Mouse (Mus musculus): Measurements from ENCODE around the gene Pex14. TPM values are rescaled to one million over a fixed set of nuclear protein-coding genes. Genes with fewer than 3 reads are reported as not detected.
"Not testable (repeated sequence)": the region's sequence is repeated elsewhere in the genome, so short reads cannot be mapped to it uniquely, and the experiment has no call there.

Gene Pex14
- polyA plus RNA-seq, 1 experiment from 2014 or later = 51.1 TPM

DNA sequence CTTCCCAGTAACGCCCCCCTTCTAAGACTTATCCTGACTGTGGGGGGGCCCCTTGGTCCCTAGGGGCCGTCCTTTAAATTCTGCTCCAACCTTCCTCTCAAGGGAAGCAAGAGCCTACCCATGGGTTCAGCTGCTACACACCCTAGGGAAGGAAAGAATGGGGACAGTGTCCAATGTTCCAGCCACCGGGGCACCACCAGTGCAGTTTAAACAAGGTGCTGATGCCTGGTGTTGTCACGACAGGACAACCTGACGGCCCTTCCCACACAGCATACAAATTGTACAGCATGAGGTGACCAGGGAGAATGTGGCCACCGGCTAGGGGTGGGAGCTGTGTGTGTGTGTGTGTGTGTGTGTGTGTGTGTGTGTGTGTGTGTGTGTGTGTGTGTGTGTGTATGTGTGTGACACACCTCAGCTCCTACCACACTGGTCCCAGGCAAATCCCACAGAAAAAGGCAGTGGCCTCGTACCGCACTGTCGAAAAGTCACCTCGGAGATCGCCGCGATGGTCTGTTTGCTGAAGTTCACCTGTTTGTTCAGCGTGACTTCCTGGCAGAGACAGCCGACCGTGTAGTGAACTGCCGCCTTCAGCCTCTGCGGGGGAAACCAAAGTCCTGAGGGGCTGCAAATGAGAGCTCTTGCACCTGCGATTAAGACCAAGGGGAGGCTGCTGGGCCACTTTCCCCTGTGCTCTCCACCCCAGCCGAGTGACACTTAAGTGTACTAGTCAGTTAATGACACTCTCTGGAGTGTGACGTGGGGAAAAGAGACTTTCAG lies 32.3 kb upstream of the Pex14 start:
- H3K27me3 ChIP-seq = no peaks in the 10 kb centered on the region
- peaks cover 19% of the 10 kb centered on the region for H3K4me1 ChIP-seq
- no peak overlapping the region for H3K4me3 ChIP-seq
- ATAC-seq (ENCODE audit: borderline replicate concordance, extremely low read depth, low FRiP score, low TSS enrichment) = no peak
- 57% methylated on average over 21 of the region's 21 CpGs for WGBS
- 0 out of 2 replicates have a peak overlapping the region, but pooled peaks have one; percentile 16 for H3K4me2 ChIP-seq
- H3K36me3 ChIP-seq = peaks cover 17% of the 10 kb centered on the region
- no peaks in the 10 kb centered on the region for H3K9me3 ChIP-seq
- no peak overlapping the region for H3K9ac ChIP-seq
- no peak overlapping the region for H3K27ac ChIP-seq

DNA sequence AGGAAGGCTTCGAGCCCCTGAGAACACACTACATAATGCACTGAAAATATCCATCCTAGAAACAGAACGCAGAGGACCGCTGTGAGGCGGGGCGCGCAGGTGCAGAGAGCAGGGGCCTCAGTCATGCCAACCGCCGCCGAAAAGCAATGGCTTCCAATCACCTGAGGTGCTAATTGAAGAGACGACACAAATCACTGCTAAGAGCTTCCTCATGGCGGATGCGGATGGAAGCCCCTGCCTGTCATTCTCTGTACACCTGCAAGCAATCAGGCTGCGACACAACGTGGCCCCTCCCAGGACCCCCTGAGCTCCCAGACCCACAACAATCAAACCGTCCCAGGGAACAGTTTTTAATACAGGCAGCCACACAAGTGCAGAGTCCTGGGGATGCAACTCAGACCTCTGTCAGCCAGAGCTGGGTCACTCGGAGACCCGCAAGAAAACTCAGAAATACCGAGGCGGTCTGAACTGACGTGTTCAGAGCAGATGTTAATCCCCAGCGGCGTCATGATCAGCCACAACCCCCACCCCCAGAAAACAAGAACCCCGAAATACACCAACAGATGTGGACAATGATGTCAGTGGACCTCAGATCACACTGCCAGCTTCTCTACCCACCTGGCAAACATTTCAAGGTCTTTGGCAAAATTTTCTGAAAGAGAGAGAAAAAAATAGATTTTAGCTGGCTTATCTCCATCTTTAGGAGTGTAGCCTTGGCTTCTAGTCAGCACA lies 31.5 kb upstream of the Pex14 start:
- Histone ChIP-seq H3K27ac (no peak overlapping the region), H3K9me3 (no peaks in the 10 kb centered on the region), H3K27me3 (no peaks in the 10 kb centered on the region), H3K4me1 (peaks cover 13% of the 10 kb centered on the region; the same call in 1 of the 2 replicates), H3K4me3 (no peak overlapping the region), H3K4me2 (no peak overlapping the region), H3K9ac (no peak overlapping the region), H3K36me3 (peaks cover 18% of the 10 kb centered on the region)
- no peak for ATAC-seq (ENCODE audit: borderline replicate concordance, extremely low read depth, low FRiP score, low TSS enrichment)
- 87% methylated on average over 23 of the region's 23 CpGs for WGBS

DNA sequence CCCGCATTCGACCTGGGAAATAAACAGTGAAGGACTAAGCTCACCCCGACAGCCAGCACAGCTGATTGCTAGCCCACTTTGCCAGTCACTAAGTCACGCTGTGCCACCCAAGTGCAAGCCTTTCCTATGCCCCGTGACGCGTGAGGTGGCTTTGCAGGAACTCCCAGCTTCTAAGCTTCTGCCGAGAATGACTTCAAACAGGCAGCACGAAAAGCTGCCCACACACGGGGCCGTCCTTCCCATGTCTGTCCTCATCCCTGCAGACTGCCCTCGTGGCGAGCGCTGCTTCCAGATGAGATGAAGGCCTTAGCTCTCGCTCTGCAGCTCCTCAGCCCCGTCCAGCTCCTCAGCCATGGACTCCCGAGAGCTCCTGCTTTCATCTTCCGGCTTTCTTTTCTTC lies 28.8 kb upstream of the Pex14 start:
- Histone ChIP-seq H3K36me3 (peaks cover 18% of the 10 kb centered on the region), H3K4me2 (no peak overlapping the region), H3K27ac (no peak overlapping the region), H3K4me1 (0 out of 2 replicates have a peak, but pooled peaks cover 12% of the 10 kb centered on the region), H3K9ac (no peak overlapping the region), H3K4me3 (no peak overlapping the region), H3K9me3 (no peaks in the 10 kb centered on the region), H3K27me3 (no peaks in the 10 kb centered on the region)
- no peak for ATAC-seq (ENCODE audit: borderline replicate concordance, extremely low read depth, low FRiP score, low TSS enrichment)
- 62% methylated on average over 18 of the region's 18 CpGs for WGBS

DNA sequence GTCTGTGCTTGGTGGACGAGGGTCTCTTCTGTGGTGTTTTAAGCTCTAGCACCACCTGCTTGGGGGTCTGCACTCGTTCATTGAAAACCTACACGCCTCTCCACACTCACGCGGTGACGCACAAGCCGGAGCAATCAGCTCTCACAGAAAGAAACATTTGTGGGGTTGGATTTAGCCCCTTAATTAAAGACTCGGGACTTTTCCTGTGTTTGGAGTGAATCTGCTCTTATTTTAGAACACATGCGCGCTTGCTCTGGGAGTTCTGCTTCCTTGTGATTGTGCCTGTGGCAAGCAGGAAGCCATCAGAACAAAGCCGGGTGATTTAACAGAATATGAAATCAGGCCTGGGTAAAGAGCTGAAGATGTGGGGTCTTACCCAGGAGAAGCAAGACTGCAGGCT lies 27.0 kb upstream of the Pex14 start, which contains the start of gene Cort:
Cort (minus strand) TSS at position 101 of the 400 bp plus-strand sequence.
- Histone ChIP-seq H3K4me3 (no peak within 1 kb of the TSS), H3K4me1 (0 out of 2 replicates have a peak, but pooled peaks cover 2% of the 10 kb centered on the region), H3K36me3 (peaks cover 18% of the 10 kb centered on the region), H3K9me3 (no peaks in the 10 kb centered on the region), H3K4me2 (no peak within 1 kb of the TSS), H3K9ac (no peak within 1 kb of the TSS), H3K27ac (no peak within 1 kb of the TSS), H3K27me3 (no peaks in the 10 kb centered on the region)
- ATAC-seq (ENCODE audit: borderline replicate concordance, extremely low read depth, low FRiP score, low TSS enrichment) = no peak
- WGBS = 78% methylated on average over 11 of the region's 11 CpGs

DNA sequence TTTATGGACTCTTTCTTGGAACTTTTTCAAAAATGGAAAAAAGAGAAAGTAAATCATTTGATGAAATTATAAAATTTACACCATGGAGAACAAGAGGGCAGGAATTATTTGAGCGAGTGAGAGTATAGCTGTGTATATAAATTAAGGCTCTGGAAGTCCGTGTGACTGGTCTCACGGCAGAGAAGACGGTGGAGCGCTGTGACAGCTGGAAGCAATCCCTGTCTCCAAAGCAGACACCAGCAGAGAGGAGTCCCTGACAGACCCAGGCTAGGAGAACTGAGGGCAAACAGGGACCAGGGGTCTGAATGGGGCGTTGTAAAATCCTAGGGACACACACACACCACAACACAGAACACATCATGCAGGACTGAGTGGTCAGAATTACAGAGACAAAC lies 26.4 kb upstream of the Pex14 start:
- no peak overlapping the region for H3K4me2 ChIP-seq
- no peak overlapping the region for H3K9ac ChIP-seq
- ATAC-seq (ENCODE audit: borderline replicate concordance, extremely low read depth, low FRiP score, low TSS enrichment) = no peak
- WGBS = 51% methylated on average over 6 of the region's 6 CpGs
- no peaks in the 10 kb centered on the region for H3K9me3 ChIP-seq
- H3K27me3 ChIP-seq = no peaks in the 10 kb centered on the region
- no peak overlapping the region for H3K27ac ChIP-seq
- 0 out of 2 replicates have a peak, but pooled peaks cover 2% of the 10 kb centered on the region for H3K4me1 ChIP-seq
- peaks cover 14% of the 10 kb centered on the region for H3K36me3 ChIP-seq
- H3K4me3 ChIP-seq = no peak overlapping the region

DNA sequence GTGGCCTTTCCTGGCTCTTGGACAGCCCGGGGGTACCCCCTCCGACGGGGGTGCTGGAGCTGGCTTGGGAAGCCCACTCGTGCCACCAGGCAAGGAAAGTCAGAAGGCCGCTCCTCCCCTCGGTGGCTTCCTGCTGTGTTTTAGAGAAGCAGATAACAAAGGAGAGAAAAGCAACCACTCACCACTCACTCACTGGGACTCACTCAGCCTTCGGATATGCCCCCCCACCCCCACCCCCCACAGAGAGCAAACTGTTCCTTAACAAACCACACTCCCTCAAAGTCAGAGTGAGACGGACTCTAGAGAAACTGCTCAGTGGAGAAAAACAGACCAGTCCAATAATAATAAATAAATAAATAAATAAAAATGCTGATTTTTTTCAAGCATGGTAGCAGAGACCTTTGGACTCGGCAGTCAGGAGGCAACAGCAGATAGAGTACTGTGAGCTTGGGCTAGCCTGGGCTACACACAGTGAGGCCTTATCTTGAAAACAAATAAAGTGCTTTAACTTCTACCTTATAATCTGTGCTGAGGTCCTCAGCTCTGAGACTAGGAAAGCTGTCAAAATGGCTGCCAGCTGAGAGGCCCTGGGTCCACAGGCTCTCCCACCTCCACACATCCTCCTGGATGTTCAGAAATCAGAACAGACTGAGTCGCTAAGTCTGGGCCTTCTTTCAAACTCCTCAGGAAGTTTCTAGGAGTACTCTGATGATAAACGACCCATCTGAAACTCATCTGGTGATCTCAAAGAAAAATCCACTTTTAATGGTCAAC lies 25.9 kb upstream of the Pex14 start:
- H3K4me3 ChIP-seq = no peak overlapping the region
- peaks cover 10% of the 10 kb centered on the region for H3K36me3 ChIP-seq
- H3K9ac ChIP-seq = no peak overlapping the region
- H3K27me3 ChIP-seq = no peaks in the 10 kb centered on the region
- WGBS = 59% methylated on average over 11 of the region's 11 CpGs
- no peak for ATAC-seq (ENCODE audit: borderline replicate concordance, extremely low read depth, low FRiP score, low TSS enrichment)
- H3K4me2 ChIP-seq = no peak overlapping the region
- H3K4me1 ChIP-seq = 0 out of 2 replicates have a peak, but pooled peaks cover 2% of the 10 kb centered on the region
- H3K9me3 ChIP-seq = no peaks in the 10 kb centered on the region
- H3K27ac ChIP-seq = no peak overlapping the region

DNA sequence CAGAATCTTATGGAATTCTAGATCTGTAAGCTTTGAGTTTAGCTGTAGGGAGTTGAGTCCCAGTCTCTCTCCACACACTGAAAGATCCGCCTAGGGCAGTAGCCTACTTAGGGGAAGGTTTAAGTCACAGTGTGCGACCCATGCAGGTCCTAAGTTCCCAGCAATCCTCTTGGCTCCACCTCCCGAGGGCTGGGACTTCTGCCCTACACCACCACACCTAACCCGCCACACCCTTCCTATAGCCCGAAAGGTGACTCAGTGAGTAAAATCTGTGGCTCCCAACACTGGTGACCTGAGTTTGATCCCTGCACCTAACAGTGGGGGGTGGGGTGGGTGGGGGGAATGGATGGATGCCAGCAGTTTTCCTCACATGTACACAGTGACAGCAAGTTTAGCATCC lies 23.8 kb upstream of the Pex14 start:
- no peak overlapping the region for H3K4me3 ChIP-seq
- 0 out of 2 replicates have a peak, but pooled peaks cover 2% of the 10 kb centered on the region for H3K4me1 ChIP-seq
- no peak overlapping the region for H3K9ac ChIP-seq
- H3K4me2 ChIP-seq = no peak overlapping the region
- 69% methylated on average over 5 of the region's 5 CpGs for WGBS
- ATAC-seq (ENCODE audit: borderline replicate concordance, extremely low read depth, low FRiP score, low TSS enrichment) = no peak
- 0 out of 2 replicates have a peak, but pooled peaks cover 2% of the 10 kb centered on the region for H3K36me3 ChIP-seq
- no peaks in the 10 kb centered on the region for H3K9me3 ChIP-seq
- no peak overlapping the region for H3K27ac ChIP-seq
- H3K27me3 ChIP-seq = no peaks in the 10 kb centered on the region

DNA sequence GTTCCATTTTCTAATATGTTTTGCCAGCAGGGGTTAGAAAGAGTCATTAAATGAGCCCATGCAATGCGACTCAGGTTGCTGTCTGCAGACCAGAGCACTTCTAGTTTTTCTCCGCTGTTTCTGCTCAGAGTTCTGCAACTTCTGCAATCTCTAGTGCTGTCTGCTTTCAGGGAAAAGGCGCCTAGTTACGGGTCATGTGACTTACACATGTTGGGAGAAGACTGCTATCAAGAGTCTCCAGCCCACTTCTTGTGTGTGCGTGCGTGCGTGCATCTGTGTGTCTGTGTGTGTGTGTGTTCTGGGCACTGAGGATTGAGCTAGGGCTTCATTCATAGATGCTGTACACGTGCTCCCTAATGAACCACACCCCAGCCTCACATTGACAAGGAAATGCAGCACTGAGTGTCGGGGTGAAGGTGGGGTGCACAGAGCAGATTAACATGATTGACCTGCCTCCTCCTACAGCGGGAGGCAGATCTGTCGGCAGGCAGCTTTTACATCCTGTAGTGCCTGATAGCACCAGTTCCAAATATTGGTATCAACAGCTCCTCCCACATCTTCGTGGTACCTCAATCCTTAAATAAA lies 20.4 kb upstream of the Pex14 start:
- H3K4me1 ChIP-seq; H3K9me3 ChIP-seq; ATAC-seq (ENCODE audit: borderline replicate concordance, extremely low read depth, low FRiP score, low TSS enrichment); H3K4me2 ChIP-seq; H3K27me3 ChIP-seq; H3K27ac ChIP-seq; H3K36me3 ChIP-seq; H3K9ac ChIP-seq; H3K4me3 ChIP-seq: not testable (repeated sequence)
- WGBS = 74% methylated on average over 12 of the region's 12 CpGs

DNA sequence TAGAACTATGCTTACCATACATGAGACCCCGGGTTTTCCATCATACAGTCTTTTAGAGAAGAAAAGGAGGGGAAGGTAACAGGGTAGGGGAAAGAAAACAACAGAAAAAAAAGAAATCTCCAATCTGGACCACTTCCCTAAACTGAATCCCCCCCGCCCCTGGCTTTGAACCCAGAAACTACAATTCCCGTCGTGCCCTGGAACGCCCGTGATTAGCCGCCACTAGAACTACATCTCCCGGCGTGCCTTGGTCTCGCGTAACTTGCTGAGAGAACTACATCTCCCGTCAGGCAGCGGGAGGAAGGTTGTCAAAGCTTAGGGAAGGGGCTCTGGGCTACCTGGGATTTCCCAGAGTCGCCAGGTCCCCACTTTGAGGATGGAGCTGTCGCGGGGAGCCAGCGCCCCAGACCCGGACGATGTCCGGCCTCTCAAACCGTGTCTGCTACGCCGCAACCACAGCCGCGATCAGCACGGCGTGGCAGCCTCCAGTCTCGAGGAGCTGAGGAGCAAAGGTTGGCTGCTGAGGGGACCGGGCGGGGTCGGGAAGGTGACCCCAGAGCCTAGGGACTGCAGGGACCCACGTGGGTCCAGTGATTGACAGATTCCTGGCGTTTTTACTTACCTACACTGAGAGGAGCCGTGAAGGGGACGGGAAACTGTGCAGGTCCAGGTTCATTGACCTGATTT lies 4.3 kb upstream of the Pex14 start, which contains the start of gene Dffa:
Dffa (plus strand) TSS at position 272 of the 687 bp plus-strand sequence.
- Histone ChIP-seq H3K4me1 (peaks cover 6% of the 10 kb centered on the region), H3K9ac (peak within 1 kb of the TSS; percentile 80), H3K4me2 (peak within 1 kb of the TSS; percentile 86), H3K4me3 (peak within 1 kb of the TSS; percentile 65), H3K27me3 (no peaks in the 10 kb centered on the region), H3K27ac (no peak within 1 kb of the TSS), H3K9me3 (no peaks in the 10 kb centered on the region), H3K36me3 (0 out of 2 replicates have a peak, but pooled peaks cover 11% of the 10 kb centered on the region)
- under 1% methylated on average over 35 of the region's 35 CpGs for WGBS
- ATAC-seq (ENCODE audit: borderline replicate concordance, extremely low read depth, low FRiP score, low TSS enrichment) = peak; percentile 86

DNA sequence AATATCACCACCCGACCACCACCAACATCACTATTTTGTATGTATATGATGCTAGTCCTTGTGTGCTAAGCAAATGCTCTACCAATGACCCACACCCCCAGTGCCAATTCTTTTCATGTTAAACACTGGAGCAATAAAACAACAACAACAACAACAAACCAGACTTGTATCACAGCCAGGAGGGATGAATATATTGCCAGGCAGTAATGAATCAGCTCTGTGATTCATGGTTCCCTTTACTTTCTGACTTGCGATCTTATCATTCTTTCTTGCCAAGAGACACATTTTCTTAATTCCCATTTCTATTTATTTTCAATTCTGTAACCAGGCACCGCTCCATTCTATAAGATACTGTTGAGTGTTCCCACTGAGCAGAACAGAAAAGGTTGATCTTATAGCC lies 1.8 kb upstream of the Pex14 start:
- Histone ChIP-seq H3K4me1 (peaks cover 18% of the 10 kb centered on the region), H3K36me3 (no peaks in the 10 kb centered on the region), H3K4me2 (no peak overlapping the region), H3K4me3 (no peak overlapping the region), H3K9ac (no peak overlapping the region), H3K9me3 (no peaks in the 10 kb centered on the region), H3K27ac (no peak overlapping the region), H3K27me3 (no peaks in the 10 kb centered on the region)
- no peak for ATAC-seq (ENCODE audit: borderline replicate concordance, extremely low read depth, low FRiP score, low TSS enrichment)
- WGBS = 82% methylated on average over 3 of the region's 3 CpGs

DNA sequence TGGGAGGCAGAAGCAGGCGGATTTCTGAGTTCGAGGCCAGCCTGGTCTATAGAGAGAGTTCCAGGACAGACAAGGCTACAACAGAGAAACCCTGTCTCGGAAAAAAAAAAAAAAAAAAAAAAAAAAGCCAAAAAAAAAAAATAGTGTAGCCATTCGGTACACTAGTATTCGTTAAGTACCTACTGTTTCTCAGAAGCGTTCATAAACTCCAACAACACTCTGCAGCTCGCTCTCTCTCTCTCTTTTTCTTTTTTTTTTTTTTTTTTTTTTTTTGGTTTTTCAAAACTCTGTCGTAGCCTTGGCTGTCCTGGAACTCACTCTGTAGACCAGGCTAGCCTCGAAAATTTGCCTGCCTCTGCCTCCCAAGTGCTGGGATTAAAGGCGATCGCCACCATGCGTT lies 773 bp upstream of the Pex14 start:
- H3K9me3 ChIP-seq = not testable (repeated sequence)
- 84% methylated on average over 12 of the region's 12 CpGs for WGBS

More for the DNA sequence above, 773 bp upstream of the Pex14 start:
- not testable (repeated sequence) for H3K27me3 ChIP-seq; H3K27ac ChIP-seq; H3K36me3 ChIP-seq; H3K4me2 ChIP-seq; H3K4me3 ChIP-seq; H3K9ac ChIP-seq; ATAC-seq (ENCODE audit: borderline replicate concordance, extremely low read depth, low FRiP score, low TSS enrichment)
- H3K4me1 ChIP-seq = peaks cover 18% of the 10 kb centered on the region
